Mouse (Mus musculus): ENCODE results near the gene Smco3. TPM values are rescaled to one million over a fixed set of nuclear protein-coding genes. Genes with fewer than 3 reads are reported as not detected.

The Smco3 gene
- polyA plus RNA-seq, 1 experiment from 2014 or later = 0.14 TPM

Small RNA genes lying within 50 kb of the gene (microRNA-seq; reads per million reads assigned to microRNA genes)
- not detected for gene Gm44364

Other genes starting within 250 kb of the Smco3 start
- 0.20 and 0.50 TPM in 2 replicates for gene Plbd1, start 173.5 kb downstream of the Smco3 start, polyA plus RNA-seq (2014; fragmentation: Nextera tagmentation; extraction: Ambion mirVana)
- gene Gucy2c, start 53.7 kb downstream of the Smco3 start, polyA plus RNA-seq (2014; fragmentation: Nextera tagmentation; extraction: Ambion mirVana) = 0.62 and 1.1 TPM in 2 replicates
- gene Hist4h4, start 31.0 kb downstream of the Smco3 start, polyA plus RNA-seq (2014; fragmentation: Nextera tagmentation; extraction: Ambion mirVana) = 1.2 TPM in 2 replicates
- 101 and 116 TPM in 2 replicates for gene H2afj, start 27.2 kb downstream of the Smco3 start, polyA plus RNA-seq (2014; fragmentation: Nextera tagmentation; extraction: Ambion mirVana)
- gene BC049715, start 7.8 kb downstream of the Smco3 start, polyA plus RNA-seq (2014; fragmentation: Nextera tagmentation; extraction: Ambion mirVana) = 1.2 and 1.6 TPM in 2 replicates
- gene Wbp11, start 7.2 kb downstream of the Smco3 start, polyA plus RNA-seq (2014; fragmentation: Nextera tagmentation; extraction: Ambion mirVana) = 65.6 and 88.1 TPM in 2 replicates
- not detected in 2 replicates for gene Art4, start 22.3 kb upstream of the Smco3 start, polyA plus RNA-seq (2014; fragmentation: Nextera tagmentation; extraction: Ambion mirVana)
- 0.65 and 3.5 TPM in 2 replicates for gene Mgp, start 40.4 kb upstream of the Smco3 start, polyA plus RNA-seq (2014; fragmentation: Nextera tagmentation; extraction: Ambion mirVana)
- not detected in 2 replicates for gene Erp27, start 86.7 kb upstream of the Smco3 start, polyA plus RNA-seq (2014; fragmentation: Nextera tagmentation; extraction: Ambion mirVana)
- not detected in 2 replicates for gene Pde6h, start 88.4 kb upstream of the Smco3 start, polyA plus RNA-seq (2014; fragmentation: Nextera tagmentation; extraction: Ambion mirVana)
- 7.0 and 16.6 TPM in 2 replicates for gene Arhgdib, start 106.4 kb upstream of the Smco3 start, polyA plus RNA-seq (2014; fragmentation: Nextera tagmentation; extraction: Ambion mirVana)

Measured in midbrain, embryonic 14.5 days (tissue).